Mouse (Mus musculus) G1E (cell line): ENCODE data around the gene C1d. TPM values are rescaled to one million over a fixed set of nuclear protein-coding genes. Genes with fewer than 3 reads are reported as not detected.
"Not testable (repeated sequence)": the region's sequence is repeated elsewhere in the genome, so short reads cannot be mapped to it uniquely, and the experiment has no call there.

Source experiments
- ATAC-seq: 2 replicates; pipeline ENCODE4 v1.8.0; 2016; ENCODE audit warnings: mild to moderate bottlenecking; ENCODE audit not compliant: insufficient number of reproducible peaks, poor library complexity, low FRiP score, severe bottlenecking; ENCODE audit errors: extremely low read depth
- DNase-seq: peaks from one replicate; pipeline ENCODE4 v3.0.0; 2012; ENCODE audit warnings: low spot score
- H3K27me3 ChIP-seq: 2 replicates; pipeline ENCODE4 v1.6.1; 2012; ENCODE audit warnings: mild to moderate bottlenecking, low read length, inconsistent platforms; ENCODE audit not compliant: insufficient read depth
- H3K36me3 ChIP-seq: replicated peaks from 2 replicates; pipeline ENCODE3; 2012; ENCODE audit warnings: mild to moderate bottlenecking, inconsistent platforms
- H3K4me1 ChIP-seq: 2 replicates; pipeline ENCODE4 v1.6.1; 2012; ENCODE audit warnings: low read depth, low read length, inconsistent platforms, mixed read lengths; ENCODE audit not compliant: insufficient read depth
- H3K4me3 ChIP-seq: 2 replicates; pipeline ENCODE4 v1.5.1; 2012; ENCODE audit warnings: low read depth, mild to moderate bottlenecking, inconsistent platforms, low read length, moderate library complexity, mixed read lengths
- H3K9me3 ChIP-seq: replicated peaks from 2 replicates; pipeline ENCODE4 v1.6.1; 2012; ENCODE audit warnings: inconsistent platforms
- CTCF ChIP-seq: IDR thresholded peaks from 2 replicates; pipeline ENCODE4 v1.5.1; 2012; ENCODE audit warnings: low read depth, low read length, inconsistent platforms, mixed read lengths
- GATA1 ChIP-seq: IDR thresholded peaks from 2 replicates; pipeline ENCODE4 v1.6.1; 2012; ENCODE audit warnings: borderline replicate concordance, low read length, inconsistent platforms, mixed read lengths
- GATA2 ChIP-seq: IDR thresholded peaks from 2 replicates; pipeline ENCODE4 v1.6.1; 2012; ENCODE audit warnings: low read depth, low read length, inconsistent platforms, borderline replicate concordance
- POLR2AphosphoS5 ChIP-seq: IDR thresholded peaks from 2 replicates; pipeline ENCODE4 v1.6.1; 2012; ENCODE audit warnings: low read depth, low read length, inconsistent platforms; ENCODE audit not compliant: insufficient replicate concordance
- TAL1 ChIP-seq: conservative IDR thresholded peaks from 2 replicates; pipeline ENCODE4 v1.6.1; 2012; ENCODE audit warnings: low read depth, low read length, inconsistent platforms, mixed read lengths
- polyA plus RNA-seq: library from polyadenylated mRNA; stranded (reverse); fragments of >175 nt; gene quantifications from 2 replicates; pipeline ENCODE4 v1.2.3, GENCODE M21; 2012
- total RNA-seq, 2 experiments: library from RNA; stranded (forward) in 1 of 2; stranded (reverse) in 1 of 2; fragments of 200-1000 nt in 1 of 2; fragments of >200 nt in 1 of 2; fragmentation: Nextera tagmentation in 1 of 2; gene quantifications; 2 replicates each; pipeline ENCODE4 v1.2.3; 2014 to 2017

Gene C1d
- total and polyA plus RNA-seq, 3 experiments, result 2.7 to 39.8 (median 9.3) TPM

GRCm38 (mm10) chr11:17232792-17233191, 24.6 kb upstream of the C1d start:
- Histone ChIP-seq H3K4me1 (no peaks in the 10 kb centered on the region), H3K27me3 (no peaks in the 10 kb centered on the region), H3K4me3 (no peak overlapping the region), H3K9me3 (no peaks in the 10 kb centered on the region), H3K36me3 (peaks cover 86% of the 10 kb centered on the region)
- ATAC-seq, result no peak
- TF ChIP-seq CTCF, result no peak
- DNase-seq, result no peak

GRCm38 (mm10) chr11:17236449-17237037, 20.8 kb upstream of the C1d start:
- H3K27me3 ChIP-seq, result no peaks in the 10 kb centered on the region
- no peaks in the 10 kb centered on the region for H3K4me1 ChIP-seq
- H3K9me3 ChIP-seq, result no peaks in the 10 kb centered on the region
- ATAC-seq (peak; percentile 28; the same call in 1 of the 2 replicates), DNase-seq (no peak)
- peaks cover 65% of the 10 kb centered on the region for H3K36me3 ChIP-seq
- H3K4me3 ChIP-seq, result no peak overlapping the region
- no peak for TF ChIP-seq GATA1
- no peak for TF ChIP-seq CTCF
- no peak for TF ChIP-seq POLR2AphosphoS5
- TF ChIP-seq TAL1, result no peak

- peaks cover 44% of the 10 kb centered on the region for H3K36me3 ChIP-seq
- H3K4me3 ChIP-seq, H3K4me1 ChIP-seq, DNase-seq, H3K27me3 ChIP-seq, H3K9me3 ChIP-seq, ATAC-seq: not testable (repeated sequence)
These were observed 18.8 kb upstream of the C1d start for GRCm38 (mm10) chr11:17238598-17238997.

GRCm38 (mm10) chr11:17248715-17249114, 8.7 kb upstream of the C1d start:
- no peaks in the 10 kb centered on the region for H3K36me3 ChIP-seq
- H3K4me1 ChIP-seq, result no peaks in the 10 kb centered on the region

GRCm38 (mm10) chr11:17256813-17257365, 490 bp upstream of the C1d start:
- TF ChIP-seq POLR2AphosphoS5 (no peak), GATA1 (no peak), TAL1 (no peak), GATA2 (no peak), CTCF (no peak)
- Histone ChIP-seq H3K4me1 (peaks cover 5% of the 10 kb centered on the region), H3K27me3 (no peaks in the 10 kb centered on the region), H3K36me3 (peaks cover 2% of the 10 kb centered on the region), H3K9me3 (no peaks in the 10 kb centered on the region), H3K4me3 (peak overlapping the region; percentile 79; the same call in 1 of the 2 replicates)
- DNase-seq (no peak), ATAC-seq (no peak)

More at GRCm38 (mm10) chr11:17248715-17249114, 8.7 kb upstream of the C1d start:
- no peak for TF ChIP-seq GATA1
- TF ChIP-seq GATA2, result no peak
- TF ChIP-seq CTCF, result no peak
- TF ChIP-seq TAL1, result no peak
- no peak for TF ChIP-seq POLR2AphosphoS5
- Histone ChIP-seq H3K4me3 (no peak overlapping the region), H3K9me3 (no peaks in the 10 kb centered on the region), H3K27me3 (no peaks in the 10 kb centered on the region)
- no peak for ATAC-seq
- DNase-seq, result no peak

- TF ChIP-seq GATA1 (no peak), TAL1 (no peak), CTCF (no peak), POLR2AphosphoS5 (no peak), GATA2 (no peak)
- ATAC-seq (peak; percentile 47; the same call in 1 of the 2 replicates), DNase-seq (no peak)
- peaks cover 7% of the 10 kb centered on the region for H3K36me3 ChIP-seq
- no peaks in the 10 kb centered on the region for H3K9me3 ChIP-seq
- H3K4me3 ChIP-seq, result peak overlapping the region; percentile 79
- H3K4me1 ChIP-seq, result peaks cover 5% of the 10 kb centered on the region
- H3K27me3 ChIP-seq, result no peaks in the 10 kb centered on the region
These were observed 482 bp downstream of the C1d start for GRCm38 (mm10) chr11:17257861-17258260.

- peaks cover 23% of the 10 kb centered on the region for H3K36me3 ChIP-seq
- no peaks in the 10 kb centered on the region for H3K9me3 ChIP-seq
- TF ChIP-seq TAL1 (no peak), POLR2AphosphoS5 (no peak), GATA1 (no peak), GATA2 (no peak), CTCF (no peak)
- H3K27me3 ChIP-seq, result peaks cover 8% of the 10 kb centered on the region; the same call in 1 of the 2 replicates
- no peak overlapping the region for H3K4me3 ChIP-seq
- no peak for DNase-seq
- H3K4me1 ChIP-seq, result no peaks in the 10 kb centered on the region; the same call in 1 of the 2 replicates
- no peak for ATAC-seq
These were observed 9.8 kb downstream of the C1d start for GRCm38 (mm10) chr11:17267176-17267575.
